Mouse (Mus musculus): Measurements from ENCODE around the gene Olfr397. TPM values are rescaled to one million over a fixed set of nuclear protein-coding genes. Genes with fewer than 3 reads are reported as not detected.

The Olfr397 gene
- polyA plus RNA-seq (2012; rRNA removed), result not detected in 2 replicates

GRCm38 (mm10) chr11:73960517-73960916 lies at the start of gene Olfr397:
TSS of gene Olfr397 (plus strand) at chr11:73960817.
- WGBS, result 76% methylated on average over 1 of the region's 1 CpGs
- no peak for TF ChIP-seq POLR2A (IDR thresholded peaks at IDR 0.05; ENCODE audit: low read depth, low read length)
- no peak for TF ChIP-seq CTCF (IDR thresholded peaks at IDR 0.05; ENCODE audit: extremely low read depth, insufficient read depth, insufficient read length, insufficient replicate concordance)
- Histone ChIP-seq H3K27ac (ENCODE audit: insufficient read depth, low read length) (no peak within 1 kb of the TSS), H3K4me3 (ENCODE audit: extremely low read depth, insufficient read depth, insufficient read length) (no peak within 1 kb of the TSS), H3K36me3 (ENCODE audit: control insufficient read depth, insufficient read depth, low read length) (no peaks in the 10 kb centered on the region), H3K27me3 (ENCODE audit: control insufficient read depth, insufficient read depth, low read length) (no peaks in the 10 kb centered on the region), H3K4me1 (ENCODE audit: control insufficient read depth, insufficient read depth, insufficient read length) (no peaks in the 10 kb centered on the region)
- DNase-seq (ENCODE audit: low read depth in 1 of 2, low spot score in 2 of 2), result no peak

- Histone ChIP-seq H3K36me3 (ENCODE audit: control insufficient read depth, insufficient read depth, low read length) (no peaks in the 10 kb centered on the region), H3K27me3 (ENCODE audit: control insufficient read depth, insufficient read depth, low read length) (no peaks in the 10 kb centered on the region), H3K27ac (ENCODE audit: insufficient read depth, low read length) (no peak within 1 kb of the TSS), H3K4me1 (ENCODE audit: control insufficient read depth, insufficient read depth, insufficient read length) (no peaks in the 10 kb centered on the region), H3K4me3 (ENCODE audit: extremely low read depth, insufficient read depth, insufficient read length) (no peak within 1 kb of the TSS)
- no peak for TF ChIP-seq CTCF (IDR thresholded peaks at IDR 0.05; ENCODE audit: extremely low read depth, insufficient read depth, insufficient read length, insufficient replicate concordance)
- no peak for TF ChIP-seq POLR2A (IDR thresholded peaks at IDR 0.05; ENCODE audit: low read depth, low read length)
- DNase-seq (ENCODE audit: low read depth in 1 of 2, low spot score in 2 of 2), result no peak
Observed at GRCm38 (mm10) chr11:73936377-73936776, 24.2 kb upstream of the Olfr397 start, which contains the start of gene Olfr23. TSS of gene Olfr23 (plus strand) at chr11:73936677.

GRCm38 (mm10) chr11:73990307-73990706 lies 29.7 kb downstream of the Olfr397 start, which contains the start of gene Olfr398:
TSS of gene Olfr398 (minus strand) at chr11:73990407.
- no peaks in the 10 kb centered on the region for H3K4me1 ChIP-seq (ENCODE audit: control insufficient read depth, insufficient read depth, insufficient read length)
- H3K27ac ChIP-seq (ENCODE audit: insufficient read depth, low read length), result no peak within 1 kb of the TSS
- TF ChIP-seq CTCF (IDR thresholded peaks at IDR 0.05; ENCODE audit: extremely low read depth, insufficient read depth, insufficient read length, insufficient replicate concordance) (no peak), POLR2A (IDR thresholded peaks at IDR 0.05; ENCODE audit: low read depth, low read length) (no peak)
- no peaks in the 10 kb centered on the region for H3K27me3 ChIP-seq (ENCODE audit: control insufficient read depth, insufficient read depth, low read length)
- H3K36me3 ChIP-seq (ENCODE audit: control insufficient read depth, insufficient read depth, low read length), result no peaks in the 10 kb centered on the region
- H3K4me3 ChIP-seq (ENCODE audit: extremely low read depth, insufficient read depth, insufficient read length), result no peak within 1 kb of the TSS
- no peak for DNase-seq (ENCODE audit: low read depth in 1 of 2, low spot score in 2 of 2)

- no peak overlapping the region for H3K27ac ChIP-seq (ENCODE audit: insufficient read depth, low read length)
- TF ChIP-seq CTCF (IDR thresholded peaks at IDR 0.05; ENCODE audit: extremely low read depth, insufficient read depth, insufficient read length, insufficient replicate concordance) (no peak), POLR2A (IDR thresholded peaks at IDR 0.05; ENCODE audit: low read depth, low read length) (no peak)
- DNase-seq (ENCODE audit: low read depth in 1 of 2, low spot score in 2 of 2), result no peak
Observed at GRCm38 (mm10) chr11:73993115-73993514, 32.5 kb downstream of the Olfr397 start.

More at GRCm38 (mm10) chr11:73993115-73993514, 32.5 kb downstream of the Olfr397 start:
- Histone ChIP-seq H3K27me3 (ENCODE audit: control insufficient read depth, insufficient read depth, low read length) (no peaks in the 10 kb centered on the region), H3K4me3 (ENCODE audit: extremely low read depth, insufficient read depth, insufficient read length) (no peak overlapping the region), H3K4me1 (ENCODE audit: control insufficient read depth, insufficient read depth, insufficient read length) (no peaks in the 10 kb centered on the region), H3K36me3 (ENCODE audit: control insufficient read depth, insufficient read depth, low read length) (no peaks in the 10 kb centered on the region)

Other genes with a start within 250 kb of the Olfr397 start
- gene Olfr389, start 180.1 kb upstream of the Olfr397 start, polyA plus RNA-seq (2012; rRNA removed), result not detected in 2 replicates
- not detected in 2 replicates for gene Olfr390, start 177.9 kb upstream of the Olfr397 start, polyA plus RNA-seq (2012; rRNA removed)
- gene Olfr391-ps, start 157.8 kb upstream of the Olfr397 start, polyA plus RNA-seq (2012; rRNA removed), result not detected in 2 replicates
- gene Olfr392, start 143.8 kb upstream of the Olfr397 start, polyA plus RNA-seq (2012; rRNA removed), result not detected in 2 replicates
- not detected in 2 replicates for gene Olfr393, start 109.4 kb upstream of the Olfr397 start, polyA plus RNA-seq (2012; rRNA removed)
- gene Olfr394, start 70.0 kb upstream of the Olfr397 start, polyA plus RNA-seq (2012; rRNA removed), result not detected in 2 replicates
- not detected in 2 replicates for gene Olfr395, start 51.5 kb upstream of the Olfr397 start, polyA plus RNA-seq (2012; rRNA removed)
- not detected in 2 replicates for gene Olfr23, start 24.1 kb upstream of the Olfr397 start, polyA plus RNA-seq (2012; rRNA removed)
- not detected in 2 replicates for gene Olfr398, start 29.6 kb downstream of the Olfr397 start, polyA plus RNA-seq (2012; rRNA removed)
- not detected in 2 replicates for gene Olfr139, start 95.7 kb downstream of the Olfr397 start, polyA plus RNA-seq (2012; rRNA removed)
- not detected in 2 replicates for gene Olfr399, start 95.8 kb downstream of the Olfr397 start, polyA plus RNA-seq (2012; rRNA removed)
- gene Zfp616, start 109.1 kb downstream of the Olfr397 start, polyA plus RNA-seq (2012; rRNA removed), result not detected in 2 replicates
- gene Olfr401, start 152.9 kb downstream of the Olfr397 start, polyA plus RNA-seq (2012; rRNA removed), result not detected in 2 replicates
- gene Olfr402, start 192.7 kb downstream of the Olfr397 start, polyA plus RNA-seq (2012; rRNA removed), result not detected in 2 replicates
- gene Olfr403, start 225.4 kb downstream of the Olfr397 start, polyA plus RNA-seq (2012; rRNA removed), result not detected in 2 replicates

All from spleen, adult 2 months (tissue).